Mouse (Mus musculus) ES-E14 (cell line): ENCODE results near the gene Senp2. TPM values are rescaled to one million over a fixed set of nuclear protein-coding genes. Genes with fewer than 3 reads are reported as not detected.
A peak's percentile ranks its signal among the peaks of the same experiment; 100 is the strongest.

Source experiments
- DNase-seq: peaks from one replicate; pipeline ENCODE4 v3.0.0-alpha.2; 2013; ENCODE audit warnings: low read depth, low spot score
- H3K27ac ChIP-seq: 2 replicates; pipeline ENCODE4 v1.5.1; 2012; ENCODE audit warnings: low read depth, mild to moderate bottlenecking, low read length, moderate library complexity, mixed read lengths; ENCODE audit not compliant: poor library complexity, insufficient read depth, severe bottlenecking
- H3K36me3 ChIP-seq: 2 replicates; pipeline ENCODE4 v1.6.1; 2012; ENCODE audit warnings: mild to moderate bottlenecking, low read length, moderate library complexity, mixed read lengths; ENCODE audit not compliant: control insufficient read depth, poor library complexity, insufficient read depth, severe bottlenecking
- H3K4me1 ChIP-seq, 2 experiments: fragments of 150-350 bp in 1 of 2; sonication (generic) in 1 of 2; 2 replicates each; pipeline ENCODE4 v1.6.1; 2012; ENCODE audit warnings: low read length in 2 of 2, mild to moderate bottlenecking in 1 of 2, mixed read lengths in 1 of 2; ENCODE audit not compliant: control insufficient read depth in 2 of 2, insufficient read depth in 2 of 2, poor library complexity in 1 of 2
- H3K4me3 ChIP-seq, 2 experiments: fragments of 150-350 bp in 1 of 2; sonication (generic) in 1 of 2; 2 replicates each; pipeline ENCODE4 v1.5.1; 2012; ENCODE audit warnings: low read length in 2 of 2, low read depth in 1 of 2, mild to moderate bottlenecking in 1 of 2, mixed read lengths in 1 of 2; ENCODE audit not compliant: insufficient read depth in 1 of 2, poor library complexity in 1 of 2, severe bottlenecking in 1 of 2
- H3K9ac ChIP-seq: 2 replicates; pipeline ENCODE4 v1.6.1; 2012; ENCODE audit warnings: low read depth, mild to moderate bottlenecking, low read length, mixed read lengths; ENCODE audit not compliant: poor library complexity, insufficient read depth, severe bottlenecking
- H3K9me3 ChIP-seq: fragments of 150-350 bp; sonication (generic); 2 replicates; pipeline ENCODE4 v1.6.1; 2012; ENCODE audit warnings: low read depth, mild to moderate bottlenecking, low read length; ENCODE audit not compliant: control insufficient read depth, insufficient read depth
- CHD2 ChIP-seq: IDR thresholded peaks from 2 replicates; pipeline ENCODE4 v1.6.1; 2014; ENCODE audit warnings: mild to moderate bottlenecking, low read depth, low read length, inconsistent platforms
- HCFC1 ChIP-seq: IDR thresholded peaks from 2 replicates; pipeline ENCODE4 v1.6.1; 2012; ENCODE audit warnings: low read length, inconsistent platforms, borderline replicate concordance; ENCODE audit not compliant: insufficient read depth
- MAFK ChIP-seq: IDR thresholded peaks from 2 replicates; pipeline ENCODE4 v1.6.1; 2014; ENCODE audit warnings: mild to moderate bottlenecking, low read depth, low read length, inconsistent platforms; ENCODE audit not compliant: insufficient read depth
- ZC3H11A ChIP-seq: IDR thresholded peaks from 2 replicates; pipeline ENCODE4 v1.6.1; 2012; ENCODE audit warnings: low read depth, mild to moderate bottlenecking, inconsistent platforms, low read length, borderline replicate concordance
- ZNF384 ChIP-seq: IDR thresholded peaks from 2 replicates; pipeline ENCODE4 v1.6.1; 2012; ENCODE audit warnings: low read depth, low read length, inconsistent platforms
- in situ Hi-C, 2 experiments: fragments of 600-800 bp; cut with MboI; formaldehyde crosslinking; loops; one replicate each; pipeline ENCODE4 v1.15.1; 2025; ENCODE audit warnings: low sequenced_read_pairs in 2 of 2, inconsistent platforms in 1 of 2; ENCODE audit not compliant: unreplicated experiment in 2 of 2
- total RNA-seq: library from RNA; depleted of rRNA; stranded (reverse); fragments of 300-350 nt; gene quantifications from 2 replicates; pipeline ENCODE4 v1.2.3, GENCODE M21; 2012

Senp2 gene
- total RNA-seq, 1 experiment: 59.1 TPM

- Histone ChIP-seq H3K4me3 (no peak overlapping the region), H3K36me3 (peaks cover 25% of the 10 kb centered on the region), H3K27ac (no peak overlapping the region), H3K4me1 (no peaks in the 10 kb centered on the region), H3K9me3 (no peaks in the 10 kb centered on the region), H3K9ac (no peak overlapping the region)
- TF ChIP-seq MAFK: no peak
- TF ChIP-seq HCFC1: no peak
- no peak for TF ChIP-seq ZNF384
- no peak for TF ChIP-seq ZC3H11A
- TF ChIP-seq CHD2: no peak
- in situ Hi-C loops: no loop called here
- DNase-seq: no peak
These were observed 34.5 kb downstream of the Senp2 start for GRCm38 (mm10) chr16:22043830-22044229.

- H3K4me1 ChIP-seq: no peaks in the 10 kb centered on the region
- H3K27ac ChIP-seq: no peak overlapping the region
- no peak overlapping the region for H3K4me3 ChIP-seq
- no peak overlapping the region for H3K9ac ChIP-seq
- no peak for DNase-seq
- H3K36me3 ChIP-seq: peaks cover 22% of the 10 kb centered on the region
- TF ChIP-seq ZC3H11A (no peak), ZNF384 (no peak), HCFC1 (no peak), MAFK (no peak), CHD2 (no peak)
- H3K9me3 ChIP-seq: no peaks in the 10 kb centered on the region
- in situ Hi-C loops: no loop called here
These were observed 36.6 kb downstream of the Senp2 start for GRCm38 (mm10) chr16:22045930-22046329.

- Histone ChIP-seq H3K9ac (no peak overlapping the region), H3K4me3 (no peak overlapping the region), H3K27ac (no peak overlapping the region), H3K9me3 (no peaks in the 10 kb centered on the region), H3K4me1 (no peaks in the 10 kb centered on the region), H3K36me3 (peaks cover 22% of the 10 kb centered on the region)
- in situ Hi-C loops: no loop called here
- TF ChIP-seq MAFK (no peak), HCFC1 (no peak), ZNF384 (no peak), CHD2 (no peak), ZC3H11A (no peak)
- no peak for DNase-seq
These were observed 37.6 kb downstream of the Senp2 start for GRCm38 (mm10) chr16:22046739-22047366.

- in situ Hi-C loops: no loop called here
- Histone ChIP-seq H3K9ac (peak overlapping the region; percentile 5; the same call in 1 of the 2 replicates), H3K36me3 (no peaks in the 10 kb centered on the region; the same call in 1 of the 2 replicates), H3K27ac (no peak overlapping the region), H3K9me3 (no peaks in the 10 kb centered on the region), H3K4me1 (no peaks in the 10 kb centered on the region), H3K4me3 (peak overlapping the region; percentile 43 to 55)
- TF ChIP-seq CHD2 (no peak), MAFK (no peak), ZC3H11A (no peak), HCFC1 (no peak)
- DNase-seq: no peak
These were observed 44.1 kb downstream of the Senp2 start for GRCm38 (mm10) chr16:22053411-22053810.

- peaks cover 0 to 13% of the 10 kb centered on the region in 2 experiments; a peak in 1 of 4 replicates for H3K4me1 ChIP-seq
- in situ Hi-C loops: no loop called here
- TF ChIP-seq ZC3H11A: no peak
- TF ChIP-seq CHD2: no peak
- no peak for TF ChIP-seq HCFC1
- TF ChIP-seq MAFK: no peak
- no peak for TF ChIP-seq ZNF384
- no peaks in the 10 kb centered on the region for H3K9me3 ChIP-seq
- H3K9ac ChIP-seq: no peak overlapping the region
- no peak overlapping the region for H3K4me3 ChIP-seq
- H3K27ac ChIP-seq: no peak overlapping the region
- no peak for DNase-seq
- H3K36me3 ChIP-seq: peaks cover 9% of the 10 kb centered on the region; the same call in 1 of the 2 replicates
These were observed 48.2 kb downstream of the Senp2 start for GRCm38 (mm10) chr16:22057498-22057897.
